In the genomic region with DNA sequence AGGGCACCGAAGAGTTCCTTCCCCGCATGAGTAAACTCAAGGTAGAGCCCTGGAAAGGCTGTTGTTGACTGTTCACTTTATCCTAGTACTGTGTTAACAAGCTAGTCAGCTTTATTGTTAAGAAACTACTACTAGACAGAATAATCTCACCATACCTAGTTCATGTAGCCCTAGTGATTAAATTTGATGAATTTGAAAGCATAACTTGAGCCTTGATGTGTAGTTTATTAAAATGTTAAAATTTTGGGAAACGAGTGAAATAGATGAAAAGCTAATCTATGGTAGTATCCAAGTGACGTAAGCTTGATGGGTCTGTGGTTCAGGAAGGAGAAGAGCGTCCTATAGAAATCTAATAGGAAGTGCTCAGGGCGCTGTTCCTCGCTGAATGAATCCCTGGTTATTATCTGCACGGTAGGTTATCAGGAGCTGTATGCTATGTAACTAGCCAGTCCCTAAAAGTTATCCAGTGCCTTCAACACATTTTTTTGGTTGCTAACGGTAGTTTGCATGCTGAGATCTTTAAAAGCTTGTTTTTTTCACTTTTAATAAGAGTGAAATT, we compare ENCODE assay signal across 8 mouse cellular contexts. TPM values are rescaled to one million over a fixed set of nuclear protein-coding genes. Genes with fewer than 3 reads are reported as not detected.
DNase-seq lines count a peak whose midpoint lies in the region; ATAC-seq and TF ChIP-seq lines count a peak whose summit lies in the region.

No protein-coding gene starts in this region.

- ATAC-seq in hindbrain, embryonic 11.5 days (ENCODE audit: low FRiP score), result no peak
- no peak for ATAC-seq in midbrain, embryonic 11.5 days (ENCODE audit: low FRiP score)

- TF ChIP-seq CTCF in bone marrow macrophage, adult 2 months (IDR thresholded peaks at IDR 0.05; ENCODE audit: low read depth, low read length), result no peak

- no peak for TF ChIP-seq POLR2A in bone marrow macrophage, adult 2 months (IDR thresholded peaks at IDR 0.05; ENCODE audit: borderline replicate concordance, low read depth, low read length)

- peak overlapping the region; percentile 100 for H3K4me3 ChIP-seq in bone marrow macrophage, adult 2 months (ENCODE audit: insufficient read depth, low read length)
- H3K4me3 ChIP-seq in hindbrain, embryonic 11.5 days (ENCODE audit: low read depth, low read length), result peak overlapping the region; percentile 100
- peak overlapping the region; percentile 98 for H3K4me3 ChIP-seq in midbrain, embryonic 11.5 days (ENCODE audit: low read depth, low read length)

- H3K4me2 ChIP-seq in hindbrain, embryonic 11.5 days (replicated peaks; ENCODE audit: low read depth, low read length), result peak overlapping the region; percentile 57
- H3K4me2 ChIP-seq in midbrain, embryonic 11.5 days, result peak overlapping the region; percentile 68

- H3K9ac ChIP-seq in hindbrain, embryonic 11.5 days (ENCODE audit: low read depth, low read length), result peak overlapping the region; percentile 90
- peak overlapping the region; percentile 91 for H3K9ac ChIP-seq in midbrain, embryonic 11.5 days (ENCODE audit: low read length)

- no peaks in the 10 kb centered on the region for H3K9me3 ChIP-seq in hindbrain, embryonic 11.5 days (ENCODE audit: control insufficient read depth, low read length)
- H3K9me3 ChIP-seq in midbrain, embryonic 11.5 days (ENCODE audit: control insufficient read depth, low read length), result no peaks in the 10 kb centered on the region

- peak; percentile 18 for DNase-seq in kidney, adult 9 months
- no peak for DNase-seq in kidney, adult 18-20 months
- DNase-seq in hindbrain, embryonic 11.5 days (ENCODE audit: low spot score), result no peak
- DNase-seq in midbrain, embryonic 11.5 days (ENCODE audit: low spot score, missing footprints), result peak; percentile 89
- no peak for DNase-seq in thymus, postnatal 4 days
- no peak for DNase-seq in right cerebral cortex, postnatal 10 days (ENCODE audit: low spot score in 2 of 2)
- DNase-seq in thymus, postnatal 36 days, result no peak

- H3K27me3 ChIP-seq in hindbrain, embryonic 11.5 days (ENCODE audit: control insufficient read depth, insufficient read depth, low read length), result no peaks in the 10 kb centered on the region
- H3K27me3 ChIP-seq in midbrain, embryonic 11.5 days (ENCODE audit: control insufficient read depth, insufficient read depth, low read length), result no peaks in the 10 kb centered on the region

- WGBS in hindbrain, embryonic 11.5 days, result 27% methylated on average over 9 of the region's 9 CpGs
- 32% methylated on average over 9 of the region's 9 CpGs for WGBS in midbrain, embryonic 11.5 days

- peak overlapping the region; percentile 96 for H3K27ac ChIP-seq in bone marrow macrophage, adult 2 months (ENCODE audit: insufficient read depth, low read depth, low read length)
- H3K27ac ChIP-seq in hindbrain, embryonic 11.5 days (ENCODE audit: low read depth, low read length), result no peak overlapping the region; the same call in 1 of the 2 replicates
- peak overlapping the region; percentile 93 for H3K27ac ChIP-seq in midbrain, embryonic 11.5 days (ENCODE audit: low read depth, low read length)

- peaks cover 14% of the 10 kb centered on the region for H3K4me1 ChIP-seq in bone marrow macrophage, adult 2 months (ENCODE audit: control insufficient read depth, insufficient read depth, low read length)
- peaks cover 2% of the 10 kb centered on the region; the same call in 1 of the 2 replicates for H3K4me1 ChIP-seq in hindbrain, embryonic 11.5 days (replicated peaks; ENCODE audit: control insufficient read depth, insufficient read depth, low read length)
- peaks cover 10% of the 10 kb centered on the region for H3K4me1 ChIP-seq in midbrain, embryonic 11.5 days (ENCODE audit: control insufficient read depth, insufficient read depth, low read length)

- H3K36me3 ChIP-seq in hindbrain, embryonic 11.5 days (ENCODE audit: control insufficient read depth, insufficient read depth, low read length), result no peaks in the 10 kb centered on the region
- no peaks in the 10 kb centered on the region for H3K36me3 ChIP-seq in midbrain, embryonic 11.5 days (ENCODE audit: control insufficient read depth, insufficient read depth, low read length)

RNA-seq across cellular contexts. Expression of a gene that starts 2.3 kb away (rescaled TPM):
- polyA plus RNA-seq in bone marrow macrophage, adult 2 months (2012; ENCODE audit: insufficient read depth, insufficient read length, missing spikeins), result 61.0 and 77.7 TPM in 2 replicates
- 17.4 and 21.1 TPM in 2 replicates for polyA plus RNA-seq in hindbrain, embryonic 11.5 days (2014; fragmentation: Nextera tagmentation; extraction: Ambion mirVana)
- 19.0 and 19.5 TPM in 2 replicates for polyA plus RNA-seq in midbrain, embryonic 11.5 days (2014; fragmentation: Nextera tagmentation; extraction: Ambion mirVana)

RNA-seq across cellular contexts. Expression of a gene that starts 40.6 kb away (rescaled TPM):
- 0.47 and 0.68 TPM in 2 replicates for polyA plus RNA-seq in bone marrow macrophage, adult 2 months (2012; ENCODE audit: insufficient read depth, insufficient read length, missing spikeins)
- polyA plus RNA-seq in hindbrain, embryonic 11.5 days (2014; fragmentation: Nextera tagmentation; extraction: Ambion mirVana), result 10.5 and 12.0 TPM in 2 replicates
- polyA plus RNA-seq in midbrain, embryonic 11.5 days (2014; fragmentation: Nextera tagmentation; extraction: Ambion mirVana), result 11.2 and 13.0 TPM in 2 replicates

RNA-seq across cellular contexts. Expression of a gene that starts 40.8 kb away (rescaled TPM):
- polyA plus RNA-seq in bone marrow macrophage, adult 2 months (2012; ENCODE audit: insufficient read depth, insufficient read length, missing spikeins), result 0.82 and 1.2 TPM in 2 replicates
- 9.3 and 10.1 TPM in 2 replicates for polyA plus RNA-seq in hindbrain, embryonic 11.5 days (2014; fragmentation: Nextera tagmentation; extraction: Ambion mirVana)
- 9.8 TPM in 2 replicates for polyA plus RNA-seq in midbrain, embryonic 11.5 days (2014; fragmentation: Nextera tagmentation; extraction: Ambion mirVana)

Comparison
In these comparisons a context has a peak if more than half of its experiments do, and no peak if none do; other contexts are left out.
1. DNase-seq: peak in kidney, adult 9 months (single experiment) and midbrain, embryonic 11.5 days (single experiment); none in kidney, adult 18-20 months (single experiment), hindbrain, embryonic 11.5 days (single experiment), thymus, postnatal 4 days (single experiment), right cerebral cortex, postnatal 10 days (0 of 2) and thymus, postnatal 36 days (0 of 2).
2. Peak in every context shown above with its lines, with median percentiles within 50 percentile points of each other: H3K4me3 ChIP-seq.